Mouse (Mus musculus) monocyte, adult 5-6 weeks (primary cell): ENCODE data around the gene Gm10837. TPM values are rescaled to one million over a fixed set of nuclear protein-coding genes. Genes with fewer than 3 reads are reported as not detected.
A peak's percentile ranks its signal among the peaks of the same experiment; 100 is the strongest.

Source experiments
- ATAC-seq: fragments of 153-309, 156-312 bp; replicated peaks from 2 replicates; pipeline ENCODE4 v1.8.0; 2017; ENCODE audit warnings: mild to moderate bottlenecking; ENCODE audit not compliant: low TSS enrichment, insufficient number of reproducible peaks, severe bottlenecking, poor library complexity, low FRiP score
- total RNA-seq: library from RNA; stranded (forward); fragments of 200-1000, 200-491, 200-594 nt; gene quantifications from 3 replicates; pipeline ENCODE4 v1.2.3, GENCODE M21; 2017

Gm10837 gene
- total RNA-seq, 1 experiment from 2014 or later = not detected

DNA sequence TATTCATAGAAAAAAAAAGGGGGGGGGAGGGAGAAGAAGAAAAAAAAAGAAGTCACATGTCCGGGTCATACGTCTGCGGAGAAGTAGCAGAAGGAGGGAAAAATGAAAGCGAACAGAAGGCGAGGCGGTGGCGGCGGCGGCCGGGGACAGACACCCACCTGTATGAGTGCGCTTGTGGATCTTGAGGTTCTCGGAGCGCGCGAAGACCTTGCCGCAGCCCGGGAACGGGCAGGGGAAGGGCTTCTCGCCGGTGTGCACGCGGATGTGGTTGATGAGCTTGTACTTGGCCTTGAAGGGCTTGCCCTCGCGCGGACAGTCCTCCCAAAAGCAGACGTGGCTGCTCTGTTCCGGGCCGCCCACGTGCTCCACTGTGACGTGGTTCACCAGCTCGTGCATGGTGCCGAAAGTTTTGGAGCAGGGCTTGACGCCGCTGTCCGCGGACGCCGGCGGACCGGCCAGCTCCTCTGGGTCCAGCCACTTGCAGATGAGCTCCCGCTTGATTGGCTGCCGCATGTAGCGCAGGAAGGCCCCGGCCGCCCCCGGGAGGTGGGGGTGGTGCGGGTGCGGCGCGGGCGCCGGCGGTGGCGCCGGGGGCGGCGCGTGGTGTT is 26.5 kb upstream of the Gm10837 start:
- ATAC-seq = peak; percentile 48; the same call in 1 of the 2 replicates

DNA sequence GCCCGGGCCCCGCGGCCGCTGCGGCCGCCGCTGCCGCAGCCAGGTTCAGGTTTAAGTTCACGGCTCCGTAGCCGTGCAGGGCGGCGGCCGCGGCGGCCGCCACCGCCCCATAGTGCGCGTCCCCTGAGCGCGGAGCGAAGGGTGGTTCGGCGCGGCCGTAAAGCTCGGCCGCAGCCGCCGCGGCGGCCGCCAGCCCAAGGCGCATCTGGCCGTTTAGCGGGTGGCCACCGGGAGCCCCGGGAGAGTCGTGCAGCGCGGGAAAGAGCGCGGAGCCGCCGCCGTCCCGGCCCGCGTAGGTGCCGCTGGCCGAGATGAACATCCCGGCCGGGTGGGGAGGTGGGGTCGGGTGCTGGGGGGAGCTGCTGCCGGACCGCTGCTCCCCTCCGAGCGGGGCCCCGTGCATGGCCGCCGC is 26.0 kb upstream of the Gm10837 start:
- no peak for ATAC-seq

DNA sequence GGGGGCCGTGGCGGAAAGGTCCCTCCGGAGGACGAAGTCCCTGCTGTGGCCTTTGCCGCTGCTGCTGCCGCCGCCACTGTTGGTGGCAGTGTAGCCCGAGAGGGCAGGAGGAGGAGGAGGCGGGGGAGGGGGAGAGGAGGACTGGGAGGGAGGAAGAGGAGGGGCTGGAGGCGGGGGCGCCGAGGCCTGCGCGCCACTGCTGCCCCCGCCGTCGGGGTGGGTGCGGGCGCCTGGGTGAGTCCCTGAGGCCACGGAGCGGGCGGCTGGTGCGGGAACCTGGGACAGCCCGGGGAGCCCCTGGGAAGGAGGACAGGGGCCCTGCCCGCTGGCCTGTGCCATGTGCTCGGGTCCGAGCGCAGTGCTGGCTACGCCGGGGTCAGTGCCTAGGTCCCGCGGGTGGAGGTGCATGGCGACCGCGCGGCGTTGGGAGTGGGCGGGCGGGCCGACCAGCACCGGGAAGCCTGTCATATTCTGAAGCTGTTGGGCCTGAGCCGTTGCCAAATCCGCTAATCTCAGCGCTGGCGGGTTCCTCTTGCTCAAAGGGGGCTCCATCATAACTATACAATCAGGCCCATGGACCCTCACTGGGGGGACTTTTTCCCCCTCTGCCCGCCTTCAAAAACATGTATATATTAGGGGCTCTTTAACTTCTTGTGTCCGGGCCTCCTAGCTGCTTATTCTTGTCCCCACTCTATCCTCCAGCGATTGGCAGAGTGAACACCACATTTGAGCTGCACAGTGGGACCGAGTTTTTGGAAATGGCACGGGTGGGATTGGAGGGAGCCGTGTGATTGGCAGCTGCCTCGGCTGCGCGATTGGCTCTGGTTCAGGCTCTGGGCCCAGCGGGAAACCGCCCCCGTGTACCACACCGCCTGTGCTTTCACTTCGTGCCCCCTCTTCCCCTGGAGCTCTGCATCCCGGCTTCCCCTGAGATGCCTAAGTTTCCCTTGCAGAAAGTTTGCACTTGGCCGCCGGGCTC is 25.3 kb upstream of the Gm10837 start, which contains the start of gene Zic5:
Zic5 (minus strand) TSS at position 915 of the 979 bp plus-strand sequence.
- ATAC-seq = no peak

DNA sequence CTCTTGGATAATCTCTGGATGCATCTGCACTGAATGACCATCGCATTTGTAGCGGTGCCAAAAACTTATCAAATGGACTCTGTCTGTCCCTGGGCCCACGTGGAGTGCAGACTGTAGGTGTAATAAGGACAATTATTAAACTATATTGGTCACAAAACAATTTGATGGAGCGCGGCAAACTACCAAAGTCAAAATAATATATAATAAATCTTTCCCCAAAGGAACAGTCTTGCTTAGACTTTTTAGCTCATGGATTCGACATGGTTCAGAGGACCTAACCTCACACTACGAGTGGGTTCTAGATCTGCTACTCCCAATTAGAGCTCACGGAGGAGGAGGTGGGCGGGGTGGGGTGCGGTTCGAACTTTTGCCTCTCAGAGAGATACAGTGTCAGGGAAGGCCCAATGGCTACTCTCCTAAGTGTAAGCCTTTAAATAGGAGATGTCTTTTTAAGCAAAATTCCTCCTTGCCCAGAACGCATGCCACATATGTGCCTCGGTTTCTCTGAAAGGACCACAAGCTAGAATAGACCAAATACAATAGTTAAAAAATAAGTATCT is 24.4 kb upstream of the Gm10837 start:
- ATAC-seq = no peak

DNA sequence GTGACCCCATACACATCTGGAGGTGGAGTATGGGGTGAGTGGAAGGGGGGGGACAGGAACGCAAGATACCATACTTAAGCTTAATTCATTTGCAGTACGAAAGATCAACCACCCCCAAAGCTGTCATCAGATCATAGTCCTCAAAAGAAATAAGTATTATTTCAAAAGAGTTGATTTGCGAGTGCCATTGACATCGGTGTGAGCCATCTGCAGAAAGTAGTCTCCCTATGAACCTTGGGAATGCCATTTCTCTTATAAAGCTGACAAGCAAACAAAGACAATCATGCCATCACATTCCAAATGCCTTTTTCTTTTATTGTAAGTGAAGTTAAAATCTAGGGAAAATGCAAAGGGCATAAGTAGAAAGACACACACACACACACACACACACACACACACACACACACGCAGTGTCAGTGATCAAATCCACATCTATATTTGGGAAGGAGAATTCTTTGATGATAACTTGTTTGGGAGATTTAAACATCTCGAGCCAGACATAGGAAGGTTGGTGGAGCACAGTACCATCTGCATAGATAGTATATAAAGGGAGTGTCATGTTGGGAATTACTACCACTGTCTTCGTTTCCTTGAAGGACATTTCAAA is 23.5 kb upstream of the Gm10837 start:
- ATAC-seq = no peak

DNA sequence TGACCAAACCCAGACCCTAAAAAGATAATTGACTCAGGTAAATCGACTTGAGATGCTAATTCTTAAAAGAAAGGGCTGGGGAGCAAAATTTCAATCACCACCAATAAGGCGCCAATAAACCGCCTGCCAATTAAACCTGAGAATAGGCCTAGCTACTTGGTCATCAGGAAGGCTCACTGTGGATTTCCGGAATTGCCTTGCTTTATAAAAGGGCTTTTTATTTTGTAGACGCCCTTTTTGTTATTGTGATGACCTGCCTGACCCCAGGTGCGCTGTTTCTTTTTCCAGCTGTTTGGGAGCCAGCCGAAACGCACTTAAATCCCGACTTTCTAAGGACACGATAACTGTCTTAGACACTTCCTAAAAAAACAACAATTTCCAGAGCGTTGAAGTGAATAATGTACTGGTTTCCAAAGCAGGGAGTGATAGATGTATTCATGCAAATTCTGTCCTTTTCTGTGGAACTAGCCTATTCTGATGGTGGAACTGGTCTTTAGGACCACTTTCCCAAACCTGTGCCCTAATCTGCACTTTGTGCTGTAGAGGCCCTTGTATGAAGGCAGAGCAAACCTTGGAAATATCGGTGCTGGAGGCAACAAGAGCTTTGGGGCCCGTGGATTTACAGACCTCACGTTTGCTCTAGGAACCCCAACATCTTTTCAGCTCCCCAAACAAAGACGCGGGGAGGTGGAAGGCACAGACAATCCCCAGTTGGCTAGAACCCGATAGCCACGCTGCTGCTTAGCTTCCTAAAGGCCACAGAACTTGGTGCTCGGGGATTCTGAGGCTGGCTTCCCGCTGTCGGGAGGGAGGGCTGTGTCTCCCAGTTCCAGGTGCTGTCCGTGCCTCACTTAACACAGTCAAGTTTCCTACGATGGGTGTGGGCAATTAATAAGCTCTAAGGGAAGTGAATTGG is 22.2 kb upstream of the Gm10837 start:
- ATAC-seq = no peak

DNA sequence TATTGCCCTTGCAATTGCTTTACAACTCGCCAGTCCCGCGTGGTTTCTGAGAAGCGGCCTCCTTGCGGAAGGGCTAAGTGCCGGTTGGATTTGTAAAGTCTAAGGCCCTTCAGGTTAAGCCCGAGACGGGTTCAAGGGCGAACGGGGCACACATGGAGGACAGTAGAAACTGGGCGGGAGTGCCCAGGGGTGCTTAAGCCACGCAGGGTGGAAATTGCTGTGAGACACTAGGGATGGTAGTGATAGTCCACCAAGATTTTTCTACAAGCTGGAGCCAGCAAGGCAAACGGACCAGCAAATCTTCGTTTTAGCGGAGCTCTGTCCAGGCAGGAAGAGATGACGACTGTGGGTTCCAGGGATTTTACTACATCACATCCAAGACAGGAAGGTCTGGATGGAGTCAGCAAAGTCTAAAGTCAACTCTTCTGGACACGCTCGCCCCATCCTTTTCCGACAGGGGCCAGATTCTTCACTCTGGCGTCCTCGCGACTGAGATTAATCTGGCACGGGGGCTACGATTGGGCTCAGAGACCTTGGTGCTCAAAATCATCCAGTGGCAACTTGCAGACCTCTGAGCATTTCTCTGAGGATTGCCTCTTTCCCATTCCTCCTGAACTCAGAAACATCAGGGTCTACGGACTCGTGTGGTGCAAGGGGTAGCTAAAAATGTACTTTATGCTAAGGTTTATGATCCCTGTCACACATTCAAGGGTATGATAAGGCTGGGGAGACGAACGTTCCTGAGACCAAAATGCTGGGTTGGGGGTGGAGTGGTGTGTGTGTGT is 21.2 kb upstream of the Gm10837 start:
- ATAC-seq = no peak

DNA sequence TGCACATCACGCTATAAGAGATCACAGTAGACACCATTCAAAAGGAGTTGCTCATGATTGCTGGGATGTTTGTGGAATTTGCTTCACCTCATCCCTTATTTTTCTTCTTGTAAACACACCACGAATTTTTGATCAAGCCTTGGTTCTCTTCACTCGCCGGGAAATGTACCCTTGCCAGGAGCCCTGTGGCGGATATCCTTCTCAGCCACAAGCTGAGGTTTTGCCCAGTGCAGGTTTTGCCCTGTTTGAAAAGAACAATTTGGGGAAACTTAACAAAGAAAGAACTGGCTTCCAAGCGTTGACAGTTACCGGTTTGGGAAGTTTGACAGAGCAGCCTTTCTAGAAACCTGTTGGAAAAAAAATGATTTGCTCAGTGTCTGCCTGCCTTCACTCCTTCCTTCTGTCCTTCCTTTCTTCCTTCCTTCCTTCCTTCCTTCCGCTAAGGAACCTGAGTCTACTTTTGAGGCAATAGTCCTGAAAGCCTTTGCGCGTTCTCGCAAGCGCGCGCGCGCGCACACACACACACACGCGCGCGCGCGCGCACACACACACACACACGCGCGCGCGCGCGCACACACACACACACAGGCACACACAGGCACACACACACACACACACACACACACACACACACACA is 18.8 kb upstream of the Gm10837 start:
- no peak for ATAC-seq

DNA sequence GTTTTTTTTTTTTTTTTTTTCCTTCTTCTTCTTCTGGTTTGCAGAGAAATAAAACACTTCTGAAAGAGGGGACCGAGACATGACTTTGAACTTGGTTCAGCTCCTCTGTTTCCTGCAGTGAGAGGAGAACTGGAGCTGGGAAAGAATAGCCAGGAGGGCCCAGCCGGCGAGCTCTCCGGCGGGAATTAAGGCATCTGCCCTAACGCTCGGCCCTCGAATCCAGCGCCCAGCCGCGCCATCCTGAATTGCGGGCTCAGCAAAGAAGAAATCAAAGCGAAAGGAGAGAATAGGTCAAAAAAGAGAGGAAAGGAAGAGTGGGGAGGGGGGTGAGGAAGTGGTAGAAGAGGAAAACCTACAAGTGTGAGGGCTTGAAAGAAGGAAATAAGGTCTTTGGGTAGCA is 18.2 kb upstream of the Gm10837 start:
- no peak for ATAC-seq

DNA sequence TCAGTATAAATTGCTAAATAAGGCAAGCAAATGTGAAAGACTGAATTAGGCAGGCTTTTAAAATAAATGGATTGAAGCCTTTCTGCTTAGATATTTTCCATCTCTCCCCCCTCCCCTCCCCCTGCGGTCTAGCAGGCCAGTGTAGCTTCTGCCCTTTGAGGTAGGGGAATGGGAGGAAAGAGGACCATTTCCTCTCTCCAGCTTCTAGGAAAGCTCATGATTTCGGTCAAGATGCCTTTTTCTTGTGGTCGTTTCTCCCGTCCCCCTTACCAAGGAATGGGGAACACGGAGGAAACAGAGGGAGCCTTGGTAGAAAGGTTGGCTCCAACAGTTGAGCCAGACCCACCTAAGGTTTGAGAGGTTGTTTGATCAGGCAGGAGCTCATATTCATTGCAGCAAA is 17.7 kb upstream of the Gm10837 start:
- ATAC-seq = no peak

DNA sequence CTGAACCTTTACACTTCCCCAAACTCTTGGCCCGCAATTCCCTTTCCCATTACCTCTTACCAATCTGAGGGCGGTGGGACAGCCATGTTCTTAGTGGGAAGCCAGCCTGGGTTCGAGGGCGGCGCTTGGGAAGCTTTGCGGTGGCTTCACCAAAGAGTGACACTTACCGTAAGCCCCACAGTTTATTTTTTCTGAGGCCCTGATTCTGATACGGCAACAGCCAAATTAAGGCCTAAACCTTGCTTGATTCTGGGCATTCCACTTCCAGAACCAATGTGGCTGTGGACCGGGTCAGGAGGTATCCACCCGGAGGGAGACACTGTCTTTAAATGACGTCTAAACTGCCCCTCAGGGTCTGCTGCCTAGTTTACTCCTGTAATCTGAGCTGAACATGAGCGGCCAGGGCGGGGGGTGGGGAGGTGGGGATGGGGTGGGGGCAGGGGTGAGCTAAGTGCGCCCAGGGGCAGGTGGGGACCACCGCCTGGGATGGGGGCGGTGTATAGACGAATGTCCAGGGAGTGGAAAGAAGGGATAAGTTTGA is 17.1 kb upstream of the Gm10837 start:
- no peak for ATAC-seq

DNA sequence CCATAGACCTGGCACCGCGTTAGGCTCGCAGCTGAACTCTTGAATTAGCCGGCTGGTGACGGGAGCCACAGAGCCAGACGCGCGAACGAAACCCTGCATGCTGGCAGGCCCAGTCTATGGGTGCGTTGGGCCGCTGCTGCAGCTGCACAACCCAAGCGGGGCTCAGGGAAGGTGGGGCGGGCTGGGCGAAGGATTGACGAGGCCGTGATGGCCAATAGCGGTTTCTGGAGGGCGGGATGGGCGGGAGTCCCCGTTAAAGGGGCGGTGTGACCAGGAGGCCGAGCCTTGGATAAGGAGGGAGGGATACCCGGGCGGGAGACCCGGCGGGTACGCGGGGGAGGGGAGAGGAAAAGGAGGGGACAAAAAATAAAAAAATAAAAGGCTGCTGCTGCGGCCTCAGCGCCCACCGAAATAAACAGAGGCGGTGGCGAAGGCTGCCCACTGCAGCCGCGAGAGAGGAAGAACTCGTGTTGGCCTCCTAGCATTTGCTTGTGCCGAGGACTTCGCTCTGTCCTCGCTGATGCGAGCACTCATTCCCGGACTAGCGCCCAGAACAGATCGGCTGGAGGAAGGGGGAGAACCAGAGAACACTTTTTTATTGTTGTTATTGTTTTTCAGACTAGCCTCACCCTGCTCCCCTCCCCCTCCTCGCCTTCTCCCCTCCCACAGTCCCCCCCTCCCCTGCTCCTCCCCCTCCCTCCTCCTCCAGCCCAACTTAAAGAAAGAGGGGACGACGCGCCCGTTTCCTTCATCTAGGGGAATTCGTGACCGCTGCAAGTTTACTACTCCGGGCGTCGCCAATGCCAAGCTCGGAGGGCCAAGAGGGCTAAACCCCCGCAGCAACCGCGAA is 16.1 kb upstream of the Gm10837 start:
- no peak for ATAC-seq

DNA sequence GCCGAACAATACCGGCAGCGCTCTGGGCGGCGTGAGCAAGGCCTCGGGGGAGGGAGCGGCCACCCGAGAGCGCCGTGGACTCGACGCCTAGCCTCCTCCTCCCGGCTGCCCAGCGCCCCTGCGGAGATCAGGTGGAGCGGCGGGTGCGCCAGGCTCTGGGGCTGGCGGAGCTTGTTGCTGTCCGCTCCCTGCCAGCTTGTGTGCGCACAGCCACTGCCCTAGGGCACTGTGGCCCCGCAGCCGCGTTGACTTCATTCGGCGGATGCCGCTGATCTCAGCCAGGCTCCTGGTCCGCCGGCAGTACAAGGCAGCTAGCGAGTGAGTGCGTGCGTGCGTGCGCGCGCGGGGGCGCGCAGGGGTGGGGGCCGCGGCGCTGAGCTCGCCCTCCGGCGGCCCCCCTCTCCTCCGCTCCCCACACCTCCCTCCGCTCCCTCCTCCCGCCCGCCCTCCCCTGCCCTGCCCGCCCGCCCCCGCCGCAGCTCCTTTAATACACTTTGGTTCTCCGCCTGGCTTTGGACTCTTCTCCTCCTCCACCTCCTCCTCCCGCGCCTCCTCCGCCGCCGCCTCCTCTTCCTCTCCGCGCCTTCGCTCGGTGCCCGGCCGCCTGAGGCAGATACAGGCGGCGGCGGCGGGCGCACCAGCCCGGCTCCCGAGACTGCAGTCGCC is 15.4 kb upstream of the Gm10837 start, which contains the start of gene Zic2:
Zic2 (plus strand) TSS at position 545 of the 666 bp plus-strand sequence.
- ATAC-seq = no peak

DNA sequence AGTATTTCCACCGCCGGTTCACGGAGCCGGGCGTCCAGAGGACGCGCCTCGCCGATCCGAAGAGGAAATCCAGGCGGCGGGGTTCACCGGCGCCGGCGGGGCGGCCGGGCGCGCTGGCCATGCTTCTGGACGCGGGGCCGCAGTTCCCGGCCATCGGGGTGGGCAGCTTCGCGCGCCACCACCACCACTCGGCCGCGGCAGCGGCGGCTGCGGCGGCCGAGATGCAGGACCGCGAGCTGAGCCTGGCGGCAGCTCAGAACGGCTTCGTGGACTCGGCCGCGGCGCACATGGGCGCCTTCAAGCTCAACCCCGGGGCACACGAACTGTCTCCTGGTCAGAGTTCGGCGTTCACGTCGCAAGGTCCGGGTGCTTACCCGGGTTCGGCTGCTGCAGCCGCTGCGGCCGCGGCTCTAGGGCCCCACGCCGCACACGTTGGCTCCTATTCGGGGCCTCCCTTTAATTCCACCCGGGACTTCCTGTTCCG is 14.8 kb upstream of the Gm10837 start:
- no peak for ATAC-seq

DNA sequence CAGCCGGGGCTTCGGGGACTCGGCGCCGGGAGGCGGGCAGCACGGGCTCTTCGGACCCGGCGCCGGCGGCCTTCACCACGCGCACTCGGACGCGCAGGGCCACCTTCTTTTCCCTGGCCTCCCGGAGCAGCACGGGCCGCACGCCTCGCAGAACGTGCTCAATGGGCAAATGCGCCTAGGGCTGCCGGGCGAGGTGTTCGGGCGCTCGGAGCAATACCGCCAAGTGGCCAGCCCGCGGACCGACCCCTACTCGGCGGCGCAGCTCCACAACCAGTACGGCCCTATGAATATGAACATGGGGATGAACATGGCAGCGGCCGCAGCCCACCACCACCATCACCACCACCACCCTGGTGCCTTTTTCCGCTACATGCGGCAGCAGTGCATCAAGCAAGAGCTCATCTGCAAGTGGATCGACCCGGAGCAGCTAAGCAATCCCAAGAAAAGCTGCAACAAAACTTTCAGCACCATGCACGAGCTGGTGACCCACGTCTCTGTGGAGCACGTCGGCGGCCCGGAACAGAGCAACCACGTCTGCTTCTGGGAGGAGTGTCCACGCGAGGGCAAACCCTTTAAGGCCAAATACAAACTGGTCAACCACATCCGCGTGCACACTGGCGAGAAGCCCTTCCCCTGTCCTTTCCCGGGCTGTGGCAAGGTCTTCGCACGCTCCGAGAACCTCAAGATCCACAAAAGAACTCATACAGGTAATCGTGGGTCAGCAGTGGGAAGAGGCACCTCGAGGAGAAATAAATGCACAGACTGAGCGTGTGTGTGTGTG is 14.2 kb upstream of the Gm10837 start:
- ATAC-seq = no peak
